Mouse (Mus musculus) brain, embryonic 14.5 days (tissue): ENCODE measurements around the gene Fibcd1. TPM values are rescaled to one million over a fixed set of nuclear protein-coding genes. Genes with fewer than 3 reads are reported as not detected.

ENCODE experiments used
- DNase-seq: peaks from one replicate; pipeline ENCODE4 v3.0.0-alpha.2; 2011; ENCODE audit warnings: low read depth
- CTCF ChIP-seq: fragments of 200-500 bp; IDR thresholded peaks from 2 replicates; pipeline ENCODE4 v1.5.1; 2012; ENCODE audit warnings: inconsistent platforms, mild to moderate bottlenecking, moderate library complexity, borderline replicate concordance; ENCODE audit not compliant: insufficient read depth, insufficient read length; ENCODE audit errors: extremely low read depth
- POLR2A ChIP-seq: fragments of 200-500 bp; IDR thresholded peaks from 2 replicates; pipeline ENCODE4 v1.6.1; 2012; ENCODE audit warnings: mild to moderate bottlenecking, inconsistent platforms, borderline replicate concordance; ENCODE audit not compliant: poor library complexity, insufficient read depth, insufficient read length, severe bottlenecking; ENCODE audit errors: extremely low read depth
- polyA plus RNA-seq: library from polyadenylated mRNA; depleted of rRNA; stranded (reverse); fragments of >200 nt; gene quantifications from 2 replicates; pipeline ENCODE4 v1.2.3, GENCODE M21; 2012; rRNA removed

Fibcd1 gene
- polyA plus RNA-seq = 7.2 and 10.0 TPM in 2 replicates

- TF ChIP-seq CTCF (no peak), POLR2A (no peak)
- DNase-seq = peak; percentile 52
Measured at GRCm38 (mm10) chr2:31845896-31846691, at the start of gene Fibcd1. Gene Fibcd1 (minus strand): TSS chr2:31846005.

- peak; percentile 31 for DNase-seq
- TF ChIP-seq POLR2A (no peak), CTCF (no peak)
Measured at GRCm38 (mm10) chr2:31894221-31894870, 48.5 kb upstream of the Fibcd1 start.

GRCm38 (mm10) chr2:31893110-31893669 is 47.4 kb upstream of the Fibcd1 start:
- no peak for DNase-seq
- TF ChIP-seq POLR2A = no peak
- no peak for TF ChIP-seq CTCF

GRCm38 (mm10) chr2:31891219-31891618 is 45.4 kb upstream of the Fibcd1 start:
- DNase-seq = no peak

GRCm38 (mm10) chr2:31888871-31889270 is 43.1 kb upstream of the Fibcd1 start:
- TF ChIP-seq POLR2A (no peak), CTCF (no peak)
- DNase-seq = no peak

More at GRCm38 (mm10) chr2:31891219-31891618, 45.4 kb upstream of the Fibcd1 start:
- TF ChIP-seq CTCF (no peak), POLR2A (no peak)

GRCm38 (mm10) chr2:31887030-31887429 is 41.2 kb upstream of the Fibcd1 start, which contains the start of gene Lamc3:
Gene Lamc3 (plus strand): TSS chr2:31887291.
- no peak for DNase-seq
- no peak for TF ChIP-seq POLR2A
- TF ChIP-seq CTCF = peak; percentile 55; the same call in 1 of the 2 replicates

- peak; percentile 78 for DNase-seq
- peak; percentile 61; the same call in 1 of the 2 replicates for TF ChIP-seq CTCF
- no peak for TF ChIP-seq POLR2A
Measured at GRCm38 (mm10) chr2:31884806-31885205, 39.0 kb upstream of the Fibcd1 start.

GRCm38 (mm10) chr2:31883061-31883460 is 37.3 kb upstream of the Fibcd1 start:
- DNase-seq = peak; percentile 50
- no peak for TF ChIP-seq POLR2A
- no peak for TF ChIP-seq CTCF

GRCm38 (mm10) chr2:31880868-31881267 is 35.1 kb upstream of the Fibcd1 start:
- TF ChIP-seq POLR2A (no peak), CTCF (no peak)
- no peak for DNase-seq

- TF ChIP-seq CTCF (no peak), POLR2A (no peak)
- DNase-seq = no peak
Measured at GRCm38 (mm10) chr2:31878610-31879009, 32.8 kb upstream of the Fibcd1 start.

- DNase-seq = peak; percentile 51
- TF ChIP-seq POLR2A = no peak
- TF ChIP-seq CTCF = no peak
Measured at GRCm38 (mm10) chr2:31876446-31876845, 30.6 kb upstream of the Fibcd1 start.

GRCm38 (mm10) chr2:31874290-31874855 is 28.6 kb upstream of the Fibcd1 start:
- peak; percentile 60 for DNase-seq
- TF ChIP-seq CTCF = no peak
- TF ChIP-seq POLR2A = no peak
